Mouse (Mus musculus) kidney, adult 2 months (tissue): Measurements from ENCODE around the gene Ccdc162.

ENCODE experiments used
- CTCF ChIP-seq: fragments of 200-500 bp; conservative IDR thresholded peaks from 2 replicates; pipeline ENCODE4 v1.5.1; 2011; ENCODE audit warnings: low read depth, mild to moderate bottlenecking, control low read depth, low read length, moderate library complexity, mixed read lengths; ENCODE audit not compliant: insufficient read depth, insufficient read length
- POLR2A ChIP-seq: fragments of 200-500 bp; IDR thresholded peaks from one replicate; pipeline ENCODE4 v1.6.1; 2011; ENCODE audit warnings: low read depth, low read length, control low read depth

GRCm38 (mm10) chr10:41699669-41700068, 16.8 kb downstream of the Ccdc162 start:
- TF ChIP-seq CTCF = no peak
- no peak for TF ChIP-seq POLR2A
